Mouse (Mus musculus) adrenal gland, adult (tissue): ENCODE measurements at regions not wholly inside any gene's neighbourhood (a gene's known extent, or its start where the extent isn't known, plus 50 kb on each side); places are given as distances from the start of the nearest gene placed in this dataset.

Experiments used
- DNase-seq, 2 experiments: peaks; one replicate each; pipeline ENCODE4 v3.0.0; 2022 to 2023; ENCODE audit warnings: low spot score in 1 of 2; ENCODE audit not compliant: inconsistent age in 2 of 2

DNA sequence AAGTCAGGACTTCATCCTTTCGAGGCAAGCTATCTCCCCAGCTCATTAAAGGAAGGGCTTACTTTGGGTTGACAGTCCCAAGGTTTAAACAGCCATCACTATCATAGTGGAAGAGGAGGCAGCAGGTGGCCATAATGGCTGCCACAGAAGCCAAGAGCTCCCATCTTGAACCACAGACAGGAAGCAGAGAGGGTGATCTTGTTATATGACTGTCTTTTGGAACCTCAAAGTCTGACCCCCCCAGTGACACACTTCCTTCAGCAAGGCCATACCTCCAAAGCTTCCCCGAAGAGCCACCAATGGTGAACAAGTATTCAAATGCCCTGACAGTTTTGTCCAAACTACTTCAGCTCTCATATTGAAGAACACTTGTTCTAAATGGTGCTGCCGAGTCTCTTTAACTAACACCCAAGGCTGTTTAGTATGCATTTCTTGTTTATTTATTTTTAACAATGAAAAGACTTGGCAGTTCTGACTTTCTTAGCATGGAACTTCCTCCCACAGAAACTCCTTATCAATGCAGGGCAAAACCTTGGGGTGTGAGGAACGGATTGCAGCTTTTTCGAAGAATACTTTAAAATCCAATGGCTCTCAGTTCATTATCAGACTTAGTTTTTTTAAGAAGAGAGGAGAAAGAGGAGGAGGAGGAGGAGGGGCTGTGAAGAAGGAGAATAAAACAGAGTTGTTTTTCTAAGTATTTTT lies 79.8 kb upstream of the Tnik start:
- DNase-seq: no peak

DNA sequence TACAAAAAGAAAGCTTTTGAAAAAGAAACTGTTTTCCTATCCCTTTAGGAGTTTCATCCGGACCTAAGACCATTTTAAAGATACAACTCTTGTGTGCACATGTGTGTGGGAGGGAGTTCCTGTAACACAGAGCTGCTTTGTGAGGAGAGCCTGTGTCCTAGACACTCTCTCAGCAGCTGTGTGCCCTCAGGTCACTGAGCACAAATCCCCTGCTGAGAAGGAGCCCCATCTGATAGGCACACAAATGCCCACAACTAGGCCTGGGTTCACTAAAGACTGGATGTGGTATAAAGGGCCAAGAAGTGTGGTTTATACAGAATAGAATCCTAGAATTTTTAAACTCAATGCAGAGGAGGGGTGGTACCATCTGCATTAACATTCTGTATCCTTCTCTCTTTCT lies 77.5 kb upstream of the Tnik start:
- DNase-seq: no peak

- DNase-seq: no peak
Observed at GRCm38 (mm10) chr3:28185918-28186317, 77.1 kb upstream of the Tnik start.

DNA sequence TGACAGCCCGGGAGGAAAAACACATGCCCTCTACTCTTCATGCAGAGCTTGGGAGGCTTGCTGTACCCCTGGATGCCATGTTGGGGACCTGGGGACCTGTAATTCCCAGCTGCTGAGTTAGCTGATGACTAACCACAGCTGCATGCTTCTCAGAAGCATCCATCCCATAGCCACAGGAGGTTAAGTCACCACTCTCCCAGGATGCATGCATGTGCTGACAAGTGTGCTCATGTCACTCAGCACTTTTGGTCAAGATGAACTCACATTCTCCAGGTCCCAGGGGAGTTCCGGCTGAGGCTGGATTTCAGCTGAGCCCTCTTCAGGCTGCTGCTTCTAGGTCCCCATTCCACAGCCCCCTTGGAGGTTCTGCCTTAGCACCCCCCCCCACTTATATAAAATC lies 73.6 kb upstream of the Tnik start:
- no peak for DNase-seq

GRCm38 (mm10) chr3:28190243-28190642 lies 72.8 kb upstream of the Tnik start:
- DNase-seq: no peak

DNA sequence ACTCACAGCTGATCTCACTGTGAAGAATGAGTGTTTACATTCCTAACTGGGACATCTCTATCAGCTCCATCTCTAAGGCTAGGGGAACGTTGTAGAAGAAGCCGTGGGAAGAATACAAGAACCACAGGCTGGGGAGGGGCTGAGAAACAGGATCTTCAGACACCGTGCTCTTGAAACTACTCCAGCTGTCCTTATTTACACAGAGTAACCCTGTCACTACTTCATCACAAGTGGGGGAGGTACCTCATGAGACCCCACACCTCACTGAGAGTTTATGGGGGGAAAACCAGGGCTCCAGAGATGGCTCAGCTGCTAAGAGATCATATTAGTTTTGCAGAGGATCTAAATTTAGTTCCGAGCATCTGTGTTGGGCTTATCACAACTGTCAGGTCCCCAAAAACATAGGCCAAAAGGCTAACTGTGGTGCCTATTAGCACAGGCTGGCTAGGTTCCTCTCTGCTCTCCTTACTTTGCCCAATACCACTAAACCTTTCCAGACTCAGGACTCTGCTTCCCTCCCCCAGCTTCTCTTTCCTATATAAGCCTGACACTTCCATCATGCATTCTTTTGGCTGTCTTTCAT lies 68.5 kb upstream of the Tnik start:
- no peak for DNase-seq

- DNase-seq: peak in 1 of 2 experiments; percentile 27
Observed at GRCm38 (mm10) chr3:28196786-28197185, 66.2 kb upstream of the Tnik start.

- DNase-seq: peak in 1 of 2 experiments; percentile 46
Observed at GRCm38 (mm10) chr3:28209304-28209703, 53.7 kb upstream of the Tnik start.

GRCm38 (mm10) chr3:28210847-28211803 lies 51.9 kb upstream of the Tnik start:
- peak in 1 of 2 experiments; percentile 27 for DNase-seq
